Mouse (Mus musculus): ENCODE data around the gene Rapgefl1.

- TF ChIP-seq ZNF384 (IDR thresholded peaks at IDR 0.05; ENCODE audit: low read depth, low read length) (no peak), ZC3H11A (IDR thresholded peaks at IDR 0.05; ENCODE audit: borderline replicate concordance, low read depth, low read length) (no peak)
Measured at GRCm38 (mm10) chr11:98789824-98790223, 46.8 kb upstream of the Rapgefl1 start.
